Mouse (Mus musculus) cortical plate, adult 2 months (tissue): ENCODE results near the gene Tcp10a.
"Not testable (repeated sequence)": the region's sequence is repeated elsewhere in the genome, so short reads cannot be mapped to it uniquely, and the experiment has no call there.

ENCODE experiments used
- CTCF ChIP-seq: fragments of 200-500 bp; IDR thresholded peaks from 2 replicates; pipeline ENCODE4 v1.5.1; 2011; ENCODE audit warnings: mild to moderate bottlenecking, control low read depth, low read length; ENCODE audit not compliant: insufficient read depth; ENCODE audit errors: extremely low read depth
- POLR2A ChIP-seq: fragments of 200-500 bp; IDR thresholded peaks from 2 replicates; pipeline ENCODE4 v1.6.1; 2011; ENCODE audit warnings: mild to moderate bottlenecking, low read length, control low read depth; ENCODE audit not compliant: insufficient read depth; ENCODE audit errors: extremely low read depth

DNA sequence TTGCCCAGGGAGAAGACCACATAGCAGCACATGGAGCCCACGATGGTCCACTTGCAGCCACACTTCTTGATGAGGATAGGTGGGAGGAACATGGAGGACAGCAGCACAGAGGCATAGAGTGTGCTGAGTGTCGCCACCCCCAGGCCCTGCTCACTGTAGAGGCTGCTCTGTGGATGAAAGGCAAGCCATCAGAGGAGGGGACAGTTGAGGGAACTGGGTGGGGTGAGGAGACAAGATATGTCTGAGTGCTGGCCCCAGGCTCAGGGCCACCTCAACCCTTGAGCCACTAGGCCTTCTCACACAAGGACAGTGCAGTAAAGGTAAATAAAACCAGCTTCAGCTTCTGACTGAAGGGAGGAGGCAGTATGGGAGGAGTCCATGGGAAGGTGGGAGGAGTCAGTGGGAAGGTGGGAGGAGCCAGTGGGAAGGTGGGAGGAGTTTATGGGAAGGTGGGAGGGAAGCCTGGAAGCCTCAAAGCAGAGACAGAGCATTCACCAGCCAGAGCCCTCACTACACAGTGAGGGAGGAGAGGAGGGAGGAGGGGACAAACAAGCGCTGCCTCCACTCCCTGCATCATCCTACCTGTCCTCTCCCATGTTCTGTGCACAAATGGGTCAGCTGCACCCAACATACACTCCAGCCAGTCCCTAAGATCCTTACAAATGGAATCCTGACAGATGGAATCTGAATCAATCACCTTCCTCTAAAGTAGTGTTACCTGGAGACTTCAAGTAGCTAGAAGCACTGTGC, 52.7 kb downstream of the Tcp10a start:
- not testable (repeated sequence) for TF ChIP-seq CTCF, POLR2A
